Mouse (Mus musculus) stomach, embryonic 16.5 days (tissue): ENCODE measurements at regions not wholly inside any gene's neighbourhood (a gene's known extent, or its start where the extent isn't known, plus 50 kb on each side); places are given as distances from the start of the nearest gene placed in this dataset.

Experiments
- ATAC-seq: fragments of 200-750 bp; cut with Nextera tagmentation; 2 replicates; pipeline ENCODE4 v1.8.0; 2017; ENCODE audit warnings: moderate number of reproducible peaks, moderate TSS enrichment; ENCODE audit not compliant: insufficient read depth, low FRiP score
- H3K27ac ChIP-seq: fragments of 300-500 bp; sonication (generic); 2 replicates; pipeline ENCODE4 v1.5.1; 2014; ENCODE audit warnings: low read length
- H3K27me3 ChIP-seq: fragments of 300-500 bp; sonication (generic); 2 replicates; pipeline ENCODE4 v1.6.1; 2014; ENCODE audit warnings: low read length, control low read depth, mixed read lengths; ENCODE audit not compliant: control insufficient read depth, insufficient read depth
- H3K36me3 ChIP-seq: fragments of 300-500 bp; sonication (generic); 2 replicates; pipeline ENCODE4 v1.6.1; 2014; ENCODE audit warnings: low read length; ENCODE audit not compliant: control insufficient read depth, insufficient read depth
- H3K4me1 ChIP-seq: fragments of 300-500 bp; sonication (generic); 2 replicates; pipeline ENCODE4 v1.6.1; 2014; ENCODE audit warnings: low read length, control low read depth, mixed read lengths; ENCODE audit not compliant: control insufficient read depth, insufficient read depth
- H3K4me2 ChIP-seq: fragments of 300-500 bp; sonication (generic); 2 replicates; pipeline ENCODE4 v1.6.1; 2014; ENCODE audit warnings: low read depth, low read length, mixed read lengths
- H3K4me3 ChIP-seq: fragments of 300-500 bp; sonication (generic); replicated peaks from 2 replicates; pipeline ENCODE4 v1.5.1; 2014; ENCODE audit warnings: mild to moderate bottlenecking, low read length
- H3K9ac ChIP-seq: fragments of 300-500 bp; sonication (generic); 2 replicates; pipeline ENCODE4 v1.6.1; 2014; ENCODE audit warnings: low read length
- H3K9me3 ChIP-seq: fragments of 300-500 bp; sonication (generic); replicated peaks from 2 replicates; pipeline ENCODE4 v1.6.1; 2016; ENCODE audit warnings: low read length, control low read depth; ENCODE audit not compliant: control insufficient read depth
- WGBS: fragments of 180-500 bp; shearing (Covaris S2); extraction: QIAGEN DNeasy Blood & Tissue Kit; methylation state at CpG from one replicate; pipeline ENCODE4 v1.1.7; 2014; 5-methylcytosine and 5-hydroxymethylcytosine counted together

GRCm38 (mm10) chr7:74719321-74719720 is 164.7 kb upstream of the Slco3a1 start:
- no peak for ATAC-seq

GRCm38 (mm10) chr7:74709993-74710581 is 155.5 kb upstream of the Slco3a1 start:
- Histone ChIP-seq H3K36me3 (no peaks in the 10 kb centered on the region), H3K4me2 (no peak overlapping the region), H3K4me3 (no peak overlapping the region), H3K27ac (no peak overlapping the region), H3K27me3 (no peaks in the 10 kb centered on the region), H3K9me3 (no peaks in the 10 kb centered on the region), H3K4me1 (no peaks in the 10 kb centered on the region), H3K9ac (no peak overlapping the region)
- no peak for ATAC-seq
- 67% methylated on average over 7 of the region's 7 CpGs for WGBS

More at GRCm38 (mm10) chr7:74719321-74719720, 164.7 kb upstream of the Slco3a1 start:
- Histone ChIP-seq H3K4me3 (no peak overlapping the region), H3K9ac (no peak overlapping the region), H3K27ac (no peak overlapping the region), H3K27me3 (no peaks in the 10 kb centered on the region), H3K4me1 (no peaks in the 10 kb centered on the region), H3K4me2 (no peak overlapping the region), H3K9me3 (no peaks in the 10 kb centered on the region), H3K36me3 (no peaks in the 10 kb centered on the region)
- 89% methylated on average over 14 of the region's 14 CpGs for WGBS

GRCm38 (mm10) chr7:74709006-74709405 is 154.4 kb upstream of the Slco3a1 start:
- no peaks in the 10 kb centered on the region for H3K9me3 ChIP-seq
- H3K4me1 ChIP-seq = no peaks in the 10 kb centered on the region
- WGBS = 50% methylated on average over 5 of the region's 5 CpGs
- H3K4me3 ChIP-seq = no peak overlapping the region
- no peaks in the 10 kb centered on the region for H3K36me3 ChIP-seq
- no peaks in the 10 kb centered on the region for H3K27me3 ChIP-seq
- H3K4me2 ChIP-seq = no peak overlapping the region
- H3K9ac ChIP-seq = no peak overlapping the region
- H3K27ac ChIP-seq = no peak overlapping the region
- ATAC-seq = no peak

GRCm38 (mm10) chr7:74703533-74703932 is 149.0 kb upstream of the Slco3a1 start:
- no peak overlapping the region for H3K27ac ChIP-seq
- no peaks in the 10 kb centered on the region; the same call in 1 of the 2 replicates for H3K9me3 ChIP-seq
- H3K4me1 ChIP-seq = no peaks in the 10 kb centered on the region
- H3K27me3 ChIP-seq = no peaks in the 10 kb centered on the region
- no peak overlapping the region for H3K4me2 ChIP-seq
- WGBS = 74% methylated on average over 4 of the region's 4 CpGs
- no peak overlapping the region for H3K9ac ChIP-seq
- no peaks in the 10 kb centered on the region for H3K36me3 ChIP-seq
- H3K4me3 ChIP-seq = no peak overlapping the region
- ATAC-seq = no peak

DNA sequence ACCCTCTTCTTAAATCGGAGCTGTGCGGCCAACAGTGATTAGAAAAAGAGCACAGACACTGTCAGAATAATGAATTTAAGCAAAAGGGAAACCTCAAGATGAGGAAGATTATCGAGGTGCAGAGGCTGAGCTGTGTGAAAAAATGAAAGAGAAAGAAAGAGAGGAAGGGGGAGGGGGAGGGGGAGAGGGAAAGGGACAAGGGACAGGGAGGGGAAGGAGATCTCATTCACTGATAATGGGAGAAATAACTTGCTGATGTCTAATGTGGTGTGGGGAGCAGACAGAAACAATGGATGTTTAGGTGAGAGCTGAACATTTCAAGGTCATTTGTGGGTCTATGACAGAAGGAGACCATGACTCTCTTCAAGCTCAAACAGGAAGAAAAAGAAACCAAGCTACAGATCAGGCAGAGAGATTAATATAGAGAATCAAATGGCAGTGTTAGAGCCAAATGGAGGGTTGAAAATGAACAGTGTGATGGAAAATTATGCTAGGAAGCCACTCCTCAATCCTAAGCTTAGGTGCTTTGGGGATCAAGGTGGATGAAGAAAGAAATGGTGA is 143.3 kb upstream of the Slco3a1 start:
- Histone ChIP-seq H3K27me3 (no peaks in the 10 kb centered on the region), H3K4me3 (no peak overlapping the region), H3K4me2 (no peak overlapping the region), H3K9me3 (no peaks in the 10 kb centered on the region), H3K4me1 (no peaks in the 10 kb centered on the region), H3K9ac (no peak overlapping the region), H3K27ac (no peak overlapping the region), H3K36me3 (no peaks in the 10 kb centered on the region)
- 70% methylated on average over 3 of the region's 3 CpGs for WGBS
- no peak for ATAC-seq

DNA sequence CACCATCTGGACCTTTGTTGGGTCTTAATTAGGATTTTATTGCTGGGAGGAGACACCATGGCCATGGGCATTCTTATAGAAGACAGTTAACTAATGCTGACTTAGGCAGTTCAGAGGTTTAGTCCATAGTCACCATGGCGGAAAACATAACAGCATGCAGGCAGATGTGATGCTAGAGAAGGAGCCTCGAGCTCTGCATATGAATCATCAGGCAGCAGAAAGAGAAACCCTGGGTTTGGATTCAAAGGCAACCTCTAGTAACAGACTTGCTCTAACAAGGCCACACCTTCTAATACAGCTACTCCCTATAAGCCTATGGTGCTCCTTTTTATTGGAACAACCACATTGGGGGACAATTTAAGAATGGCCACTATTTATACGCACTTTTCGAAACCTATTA is 141.7 kb upstream of the Slco3a1 start:
- ATAC-seq = no peak
- Histone ChIP-seq H3K4me1 (no peaks in the 10 kb centered on the region), H3K27ac (no peak overlapping the region), H3K9me3 (no peaks in the 10 kb centered on the region), H3K4me3 (no peak overlapping the region), H3K4me2 (no peak overlapping the region), H3K9ac (no peak overlapping the region), H3K27me3 (no peaks in the 10 kb centered on the region), H3K36me3 (no peaks in the 10 kb centered on the region)
- WGBS = 87% methylated on average over 4 of the region's 4 CpGs

DNA sequence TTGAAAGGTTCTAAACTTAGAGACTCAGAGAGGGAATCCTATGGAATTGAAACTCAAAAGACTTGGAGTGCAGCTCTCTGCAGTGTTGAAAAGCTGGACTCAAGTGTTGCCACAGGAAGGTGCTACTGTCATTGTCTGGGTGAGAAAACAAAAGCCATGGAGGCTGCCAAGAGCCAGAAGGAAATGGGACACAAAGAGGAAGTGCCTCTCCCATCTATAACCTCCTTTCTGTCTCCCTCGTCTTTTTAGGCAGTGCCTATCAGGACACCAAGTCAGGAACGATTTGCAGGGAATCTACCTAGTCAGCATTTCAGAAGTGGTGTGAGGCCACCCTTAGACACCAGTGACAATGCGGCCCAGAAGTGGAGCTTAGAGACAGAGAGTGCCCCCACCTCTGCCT is 138.5 kb upstream of the Slco3a1 start:
- Histone ChIP-seq H3K4me1 (no peaks in the 10 kb centered on the region), H3K4me3 (no peak overlapping the region), H3K36me3 (no peaks in the 10 kb centered on the region), H3K27ac (no peak overlapping the region), H3K9ac (no peak overlapping the region), H3K9me3 (no peaks in the 10 kb centered on the region), H3K4me2 (no peak overlapping the region), H3K27me3 (no peaks in the 10 kb centered on the region)
- no peak for ATAC-seq
- 66% methylated on average over 3 of the region's 3 CpGs for WGBS

DNA sequence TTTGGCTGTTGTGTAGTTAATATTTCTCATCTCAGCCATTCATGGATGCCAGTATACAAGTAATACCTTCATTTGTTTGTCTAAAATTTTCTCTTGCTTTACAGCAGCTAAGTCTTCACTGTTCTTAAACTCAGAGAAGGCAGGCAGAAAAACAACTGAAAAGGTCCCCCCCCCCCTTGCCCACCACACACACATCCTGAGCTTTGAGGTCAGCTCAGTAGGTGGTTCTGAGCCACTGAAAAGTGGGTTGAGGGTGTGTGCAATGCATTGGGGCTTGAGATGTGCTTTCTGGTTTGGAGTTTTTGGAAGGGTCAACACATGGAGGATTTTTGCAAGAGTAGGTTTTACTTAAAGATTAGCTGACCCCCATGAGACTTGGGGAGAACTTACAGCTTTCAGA is 136.1 kb upstream of the Slco3a1 start:
- Histone ChIP-seq H3K4me3 (no peak overlapping the region), H3K4me2 (no peak overlapping the region), H3K27me3 (no peaks in the 10 kb centered on the region), H3K9me3 (no peaks in the 10 kb centered on the region), H3K27ac (no peak overlapping the region), H3K36me3 (no peaks in the 10 kb centered on the region), H3K9ac (no peak overlapping the region), H3K4me1 (no peaks in the 10 kb centered on the region)
- no peak for ATAC-seq

DNA sequence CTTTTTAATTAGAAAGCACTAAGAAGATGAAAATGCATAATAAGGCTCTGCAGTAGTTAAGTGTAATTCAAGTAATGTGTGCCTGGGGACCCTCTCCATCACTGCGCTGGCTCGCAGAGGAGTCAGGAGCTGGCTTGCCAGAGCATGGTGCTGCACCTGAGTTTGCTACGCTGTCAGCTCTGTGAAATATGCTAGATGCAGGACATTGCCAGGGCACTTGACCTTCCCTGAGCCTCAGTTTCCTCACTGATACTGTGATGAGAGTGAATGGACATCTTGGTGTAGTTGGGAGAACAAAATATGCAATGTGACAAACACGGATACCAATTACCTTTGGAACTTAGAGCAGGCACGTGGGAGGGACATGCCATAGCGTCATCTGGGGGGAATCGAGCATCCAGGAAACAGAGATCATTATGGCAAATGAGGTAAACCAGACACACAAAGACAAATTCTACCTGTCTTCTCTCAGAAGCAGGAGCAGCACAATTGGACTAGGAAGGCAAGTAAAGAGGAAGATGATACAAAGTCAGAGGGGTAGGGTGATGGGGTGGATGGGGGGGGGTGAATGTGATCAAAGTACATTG is 133.6 kb upstream of the Slco3a1 start:
- Histone ChIP-seq H3K9ac (no peak overlapping the region), H3K9me3 (no peaks in the 10 kb centered on the region), H3K27me3 (no peaks in the 10 kb centered on the region), H3K4me1 (no peaks in the 10 kb centered on the region), H3K4me3 (no peak overlapping the region), H3K4me2 (no peak overlapping the region), H3K27ac (no peak overlapping the region), H3K36me3 (no peaks in the 10 kb centered on the region)
- ATAC-seq = no peak
- WGBS = 75% methylated on average over 7 of the region's 7 CpGs
